Mouse (Mus musculus): ENCODE results near the gene Fignl2.
A peak's percentile ranks its signal among the peaks of the same experiment; 100 is the strongest.
"Not testable (repeated sequence)": the region's sequence is repeated elsewhere in the genome, so short reads cannot be mapped to it uniquely, and the experiment has no call there.

Gene Fignl2

GRCm38 (mm10) chr15:101077813-101078730 is at the start of gene Fignl2:
TSS of gene Fignl2 (minus strand) at chr15:101078567.
- no peak for DNase-seq (ENCODE audit: low spot score)

- DNase-seq (ENCODE audit: low spot score), result no peak
Measured at GRCm38 (mm10) chr15:101126876-101127544, 48.6 kb upstream of the Fignl2 start.

DNA sequence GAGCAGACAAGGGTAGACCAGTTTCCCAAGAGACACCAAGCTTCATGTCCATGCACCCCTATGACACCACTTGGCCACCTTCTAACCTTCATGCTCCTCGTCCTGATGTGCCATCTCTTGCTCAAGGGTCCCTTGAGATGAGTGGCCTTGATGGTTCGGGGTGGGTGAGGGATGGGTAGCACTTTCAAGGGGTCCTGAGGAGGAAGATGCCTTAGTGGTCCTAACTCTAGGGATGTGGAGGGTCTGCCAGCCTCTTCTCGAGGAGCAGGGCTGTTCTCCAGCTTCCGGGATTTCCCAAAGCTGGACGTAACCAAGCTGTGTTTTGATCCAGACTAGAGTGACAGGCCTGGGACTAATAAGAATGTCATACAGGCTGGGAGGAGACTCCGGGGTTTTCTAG is 47.2 kb upstream of the Fignl2 start:
- no peak for DNase-seq (ENCODE audit: low spot score)

DNA sequence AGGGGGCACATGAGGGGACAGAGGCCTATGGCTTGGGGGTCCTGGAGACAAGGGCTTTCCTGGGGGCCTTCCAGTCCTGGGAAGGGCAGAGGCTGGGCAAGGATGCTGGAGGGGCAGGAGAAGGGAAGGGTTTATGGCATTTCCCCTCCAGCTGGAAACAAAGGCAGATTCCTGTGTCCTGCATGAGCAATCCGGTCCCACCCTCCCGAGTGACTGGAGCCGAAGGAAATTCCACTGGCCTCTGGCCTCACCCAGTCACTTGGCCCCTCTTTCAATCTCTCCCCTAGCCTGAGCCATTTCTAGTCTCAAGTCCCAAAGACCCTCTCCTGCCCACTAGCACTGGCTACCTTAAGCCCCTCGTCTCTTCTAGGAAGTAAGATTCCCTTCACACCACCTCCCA is 44.8 kb upstream of the Fignl2 start:
- no peak for DNase-seq (ENCODE audit: low spot score)

DNA sequence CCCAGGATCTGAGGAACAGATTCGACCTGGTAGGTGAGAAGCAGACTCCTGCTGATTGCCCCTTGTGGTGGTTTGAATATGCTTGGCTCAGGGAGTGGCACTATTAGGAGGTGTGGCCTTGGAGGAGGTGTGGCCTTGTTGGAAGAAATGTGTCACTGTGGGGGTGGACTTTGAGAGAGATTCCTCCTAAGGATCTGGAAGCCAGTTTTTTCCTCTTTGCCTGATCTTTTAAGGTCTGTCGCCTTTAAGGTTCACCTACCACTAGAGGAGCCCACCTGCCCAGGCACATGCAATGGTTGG is 43.9 kb upstream of the Fignl2 start:
- DNase-seq (ENCODE audit: low spot score), result no peak

GRCm38 (mm10) chr15:101121411-101122289 is 43.3 kb upstream of the Fignl2 start:
- no peak for DNase-seq (ENCODE audit: low spot score)

DNA sequence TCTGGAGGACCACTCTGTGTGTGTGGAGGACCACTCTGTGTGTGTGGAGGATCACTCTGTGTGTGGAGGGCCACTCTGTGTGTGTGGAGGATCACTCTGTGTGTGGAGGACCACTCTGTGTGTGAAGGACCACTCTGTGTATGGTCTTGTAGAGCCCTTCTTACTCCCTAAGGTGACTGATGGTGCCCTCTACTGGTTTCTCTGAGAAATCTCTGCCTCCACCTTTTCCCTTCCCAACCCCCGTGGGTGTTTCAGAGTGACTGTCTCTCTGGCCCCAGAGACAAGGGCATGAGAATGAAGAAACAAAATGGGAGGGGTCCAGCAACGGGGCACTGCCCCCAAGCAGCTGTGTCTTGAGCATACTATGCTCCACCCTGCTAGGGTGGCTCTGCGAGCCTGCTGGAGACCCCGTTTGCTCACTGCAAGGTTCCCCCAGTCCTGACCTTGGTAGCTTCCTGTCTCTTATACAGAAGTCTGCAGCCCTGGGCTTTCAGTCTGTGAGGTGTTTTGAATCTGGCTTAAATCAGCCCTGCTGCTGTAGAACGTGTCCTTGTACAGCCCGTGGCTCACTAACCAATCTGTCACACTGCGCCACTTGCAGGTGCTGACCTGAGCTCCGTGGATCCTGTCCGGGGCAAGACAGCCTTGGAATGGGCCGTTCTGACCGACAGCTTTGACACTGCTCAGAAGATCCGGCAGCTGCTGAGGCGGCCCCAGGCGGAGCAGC is 40.2 kb upstream of the Fignl2 start:
- no peak for DNase-seq (ENCODE audit: low spot score)

GRCm38 (mm10) chr15:101115511-101116110 is 37.2 kb upstream of the Fignl2 start, which contains the start of gene Ankrd33:
TSS of gene Ankrd33 (plus strand) at chr15:101115755.
- DNase-seq (ENCODE audit: low spot score), result no peak

- DNase-seq (ENCODE audit: low spot score), result not testable (repeated sequence)
Measured at GRCm38 (mm10) chr15:101113778-101114177, 35.4 kb upstream of the Fignl2 start.

DNA sequence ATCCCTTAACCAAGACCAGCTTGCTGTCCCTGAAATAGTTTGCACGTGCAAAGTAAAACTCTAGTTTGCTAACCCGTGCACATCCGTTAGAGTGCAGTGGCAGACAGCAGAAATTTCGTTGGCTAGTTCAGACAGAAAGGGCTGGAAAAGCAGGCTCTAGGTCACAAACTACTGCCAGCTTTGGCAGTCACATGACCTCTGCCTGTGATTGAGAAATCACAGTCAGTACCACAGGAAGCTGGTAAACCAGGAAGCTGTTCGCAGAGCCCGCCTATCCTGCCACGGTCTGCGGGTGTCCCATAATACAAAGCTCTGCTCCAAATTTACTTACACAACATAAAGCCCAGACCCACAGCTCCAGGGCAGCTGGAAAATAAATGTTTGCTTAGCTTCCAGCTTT is 34.8 kb upstream of the Fignl2 start:
- peak; percentile 55 for DNase-seq (ENCODE audit: low spot score)

GRCm38 (mm10) chr15:101107906-101108671 is 29.7 kb upstream of the Fignl2 start:
- no peak for DNase-seq (ENCODE audit: low spot score)

GRCm38 (mm10) chr15:101106011-101106410 is 27.6 kb upstream of the Fignl2 start:
- no peak for DNase-seq (ENCODE audit: low spot score)

- peak; percentile 68 for DNase-seq (ENCODE audit: low spot score)
Measured at GRCm38 (mm10) chr15:101105496-101105994, 27.2 kb upstream of the Fignl2 start.

DNA sequence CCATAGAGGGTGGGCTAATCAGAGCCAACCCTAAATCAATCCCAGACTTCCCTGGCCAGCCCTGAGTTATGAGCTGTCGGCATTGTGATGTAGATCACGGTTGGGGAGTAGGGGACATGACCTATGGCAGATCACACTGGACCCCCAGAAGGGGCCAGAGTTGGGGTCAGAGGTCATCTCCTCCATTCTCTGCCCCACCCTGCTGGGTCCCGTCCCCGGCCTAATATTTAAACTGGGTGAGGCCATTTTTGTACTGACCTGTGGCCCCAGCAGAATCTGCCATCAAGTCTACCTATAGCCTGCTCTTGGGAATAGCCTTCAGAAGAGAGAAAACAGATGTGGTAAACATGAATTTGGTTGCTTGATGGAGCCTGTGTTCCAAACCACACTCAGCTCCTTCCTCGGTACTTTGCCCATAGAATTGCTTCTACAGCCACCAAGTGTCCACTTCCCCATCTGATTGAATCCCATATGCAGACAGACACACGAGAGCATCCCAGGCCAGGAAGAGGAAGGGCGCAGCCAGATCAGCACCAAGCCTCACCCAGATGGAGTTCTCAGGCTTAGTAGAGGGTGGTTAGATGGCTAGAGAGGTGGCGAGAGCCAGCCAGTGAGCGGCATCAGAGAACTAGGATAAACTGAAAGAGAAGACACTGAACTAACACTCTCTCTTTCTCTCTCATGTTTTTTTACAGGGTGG is 25.4 kb upstream of the Fignl2 start:
- DNase-seq (ENCODE audit: low spot score), result no peak

- DNase-seq (ENCODE audit: low spot score), result no peak
Measured at GRCm38 (mm10) chr15:101100996-101101395, 22.6 kb upstream of the Fignl2 start.

DNA sequence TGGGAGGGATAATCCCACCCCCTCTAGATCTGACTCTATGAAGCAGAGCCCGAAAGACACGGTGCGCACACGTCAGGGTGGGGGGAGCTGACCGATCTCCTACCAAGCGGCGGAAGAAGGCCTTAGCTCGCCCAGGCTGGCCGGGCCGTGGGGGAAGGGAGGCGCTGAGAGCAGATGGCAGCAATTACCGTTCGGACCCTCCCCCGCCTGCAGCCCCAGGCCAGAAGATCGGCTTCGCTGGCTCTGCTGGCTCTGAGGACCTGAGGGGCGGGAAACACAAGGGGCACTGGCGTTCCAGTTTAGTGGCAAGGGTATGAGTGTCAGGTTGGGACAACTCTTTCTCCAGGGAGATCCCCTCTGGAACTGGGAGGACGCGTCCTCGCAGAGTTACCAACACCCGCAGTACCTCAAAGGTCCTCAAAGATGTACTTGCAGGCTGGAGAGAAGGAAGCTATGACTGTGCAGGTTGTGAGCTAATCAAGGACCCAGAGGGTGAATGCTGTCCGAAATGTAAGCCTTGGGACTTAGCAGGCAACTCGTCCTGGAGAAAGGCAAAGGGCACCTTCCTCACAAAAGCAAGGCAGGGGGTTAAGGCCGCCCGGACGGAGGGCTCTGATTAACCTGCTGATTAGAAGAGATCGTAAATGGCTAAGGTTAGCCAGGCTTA is 19.8 kb upstream of the Fignl2 start:
- no peak for DNase-seq (ENCODE audit: low spot score)

- DNase-seq (ENCODE audit: low spot score), result no peak
Measured at GRCm38 (mm10) chr15:101095392-101095791, 17.0 kb upstream of the Fignl2 start.

DNA sequence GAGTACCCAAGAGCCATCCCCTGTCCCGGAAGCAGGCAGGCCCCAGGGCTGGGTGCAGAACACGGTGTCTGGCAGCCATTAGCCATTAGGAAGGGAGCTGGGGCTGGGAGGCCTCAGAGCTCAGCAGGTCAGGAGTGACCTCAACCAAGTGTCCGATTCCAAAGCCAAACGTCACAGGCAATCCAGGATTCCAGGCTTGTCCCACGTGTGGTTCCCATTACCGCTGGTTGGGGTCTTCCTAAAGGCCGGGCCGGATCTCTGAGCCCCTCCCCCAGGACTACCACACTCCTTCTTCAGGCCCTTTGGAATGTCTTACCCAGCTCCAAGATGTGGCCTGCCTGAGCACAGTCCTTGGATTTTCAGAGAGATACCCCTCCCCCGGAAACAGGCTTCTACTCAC is 16.6 kb upstream of the Fignl2 start:
- no peak for DNase-seq (ENCODE audit: low spot score)

DNA sequence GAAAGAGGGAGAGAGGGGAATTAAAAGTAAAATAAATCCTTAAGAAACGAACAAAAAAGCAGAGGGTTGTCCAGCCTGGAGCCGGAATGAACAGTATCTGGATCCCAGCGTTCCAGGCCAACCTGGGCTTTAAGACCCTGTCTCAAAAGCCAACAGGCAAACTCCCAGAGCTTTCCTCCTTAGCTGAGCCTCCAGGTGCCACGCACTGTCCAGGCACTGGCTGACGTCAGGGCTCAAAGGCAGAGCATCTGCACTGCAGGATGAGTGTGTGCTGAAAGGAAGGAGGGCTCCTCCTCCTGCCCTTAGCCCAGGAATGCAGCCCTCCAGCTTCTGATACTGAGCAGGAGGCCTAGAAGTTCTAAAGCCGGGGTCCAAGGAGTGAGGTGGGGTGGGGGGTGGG is 15.6 kb upstream of the Fignl2 start:
- no peak for DNase-seq (ENCODE audit: low spot score)
